9 mouse cellular contexts compared by ENCODE assay signal in genomic region chr8:125532177-125532576, GRCm38 (mm10). TPM values are rescaled to one million over a fixed set of nuclear protein-coding genes. Genes with fewer than 3 reads are reported as not detected.
DNase-seq lines count a peak whose midpoint lies in the region; ATAC-seq and TF ChIP-seq lines count a peak whose summit lies in the region.
"Had no signal": no experiment of that assay in that cellular context is flagged by ENCODE, and none has a peak within 500 bp of the region (broad histone marks: within the 10 kb centered on the region; RNA-seq: fewer than 3 reads in every experiment).

No protein-coding gene starts in this region.

- H3K27me3 ChIP-seq in forebrain, embryonic 11.5 days (ENCODE audit: control insufficient read depth, insufficient read depth, low read length): no peaks in the 10 kb centered on the region
- no peaks in the 10 kb centered on the region for H3K27me3 ChIP-seq in forebrain, embryonic 14.5 days (replicated peaks; ENCODE audit: control insufficient read depth, insufficient read depth, low read length)
- H3K27me3 ChIP-seq in kidney, postnatal 0 days (ENCODE audit: insufficient read depth, low read length): no peaks in the 10 kb centered on the region
- no peaks in the 10 kb centered on the region; the same call in 1 of the 2 replicates for H3K27me3 ChIP-seq in limb, embryonic 12.5 days

- no peak for TF ChIP-seq POLR2A in bone marrow macrophage, adult 2 months (IDR thresholded peaks at IDR 0.05; ENCODE audit: borderline replicate concordance, low read depth, low read length)

- ATAC-seq in forebrain, embryonic 11.5 days (replicated peaks; ENCODE audit: low FRiP score): no peak
- no peak for ATAC-seq in forebrain, embryonic 14.5 days
- no peak for ATAC-seq in kidney, postnatal 0 days (replicated peaks; ENCODE audit: low FRiP score, low read depth)
- ATAC-seq in limb, embryonic 12.5 days (ENCODE audit: insufficient number of reproducible peaks, insufficient read depth, low FRiP score, low TSS enrichment, low read depth): no peak

- H3K4me1 ChIP-seq in forebrain, embryonic 11.5 days (replicated peaks; ENCODE audit: control insufficient read depth, insufficient read depth, low read length): peaks cover 41% of the 10 kb centered on the region
- peaks cover 61% of the 10 kb centered on the region for H3K4me1 ChIP-seq in forebrain, embryonic 14.5 days (ENCODE audit: control insufficient read depth, insufficient read depth, low read length)
- peaks cover 45% of the 10 kb centered on the region for H3K4me1 ChIP-seq in kidney, postnatal 0 days (replicated peaks; ENCODE audit: insufficient read depth, low read length)
- H3K4me1 ChIP-seq in bone marrow macrophage, adult 2 months (ENCODE audit: control insufficient read depth, insufficient read depth, low read length): peaks cover 68% of the 10 kb centered on the region
- H3K4me1 ChIP-seq in limb, embryonic 12.5 days (replicated peaks): peaks cover 76% of the 10 kb centered on the region

- no peak for DNase-seq in forebrain, embryonic 11.5 days (ENCODE audit: low spot score)
- no peak for DNase-seq in forebrain, embryonic 14.5 days (ENCODE audit: low spot score)
- DNase-seq in kidney, postnatal 0 days (ENCODE audit: low spot score): no peak
- no peak for DNase-seq in kidney, postnatal 4 days
- DNase-seq in Muller cell, postnatal 12 days (ENCODE audit: inconsistent ontology term): no peak
- no peak for DNase-seq in B cell, adult 2 months
- DNase-seq: cerebellum, adult 11-12 months had no signal

- H3K9me3 ChIP-seq in forebrain, embryonic 11.5 days (ENCODE audit: control insufficient read depth, low read length): no peaks in the 10 kb centered on the region
- H3K9me3 ChIP-seq in forebrain, embryonic 14.5 days (replicated peaks; ENCODE audit: control insufficient read depth, low read length): no peaks in the 10 kb centered on the region
- no peaks in the 10 kb centered on the region for H3K9me3 ChIP-seq in kidney, postnatal 0 days (replicated peaks; ENCODE audit: low read length)
- no peaks in the 10 kb centered on the region for H3K9me3 ChIP-seq in limb, embryonic 12.5 days

- peak overlapping the region; percentile 10; the same call in 1 of the 2 replicates for H3K9ac ChIP-seq in forebrain, embryonic 11.5 days (ENCODE audit: low read length)
- H3K9ac ChIP-seq in forebrain, embryonic 14.5 days (ENCODE audit: low read length): no peak overlapping the region
- no peak overlapping the region for H3K9ac ChIP-seq in kidney, postnatal 0 days (ENCODE audit: low read depth, low read length)
- H3K9ac ChIP-seq in limb, embryonic 12.5 days (replicated peaks): no peak overlapping the region

- TF ChIP-seq CTCF in kidney, postnatal 0 days (IDR thresholded peaks at IDR 0.05; ENCODE audit: low read depth): no peak
- no peak for TF ChIP-seq CTCF in bone marrow macrophage, adult 2 months (IDR thresholded peaks at IDR 0.05; ENCODE audit: low read depth, low read length)

- 40% methylated on average over 7 of the region's 7 CpGs for WGBS in forebrain, embryonic 11.5 days
- 47% methylated on average over 7 of the region's 7 CpGs for WGBS in forebrain, embryonic 14.5 days
- 28% methylated on average over 7 of the region's 7 CpGs for WGBS in kidney, postnatal 0 days
- 30% methylated on average over 7 of the region's 7 CpGs for WGBS in limb, embryonic 12.5 days

- H3K27ac ChIP-seq in forebrain, embryonic 11.5 days (ENCODE audit: low read depth, low read length): no peak overlapping the region
- no peak overlapping the region for H3K27ac ChIP-seq in forebrain, embryonic 14.5 days (ENCODE audit: low read depth, low read length)
- H3K27ac ChIP-seq in kidney, postnatal 0 days: peak overlapping the region; percentile 37; the same call in 1 of the 2 replicates
- H3K27ac ChIP-seq in bone marrow macrophage, adult 2 months (ENCODE audit: insufficient read depth, low read depth, low read length): peak overlapping the region; percentile 72
- 0 out of 2 replicates have a peak overlapping the region, but pooled peaks have one; percentile 50 for H3K27ac ChIP-seq in limb, embryonic 12.5 days

- H3K36me3 ChIP-seq in forebrain, embryonic 11.5 days (ENCODE audit: control insufficient read depth, insufficient read depth, low read length): no peaks in the 10 kb centered on the region; the same call in 1 of the 2 replicates
- peaks cover 4% of the 10 kb centered on the region; the same call in 1 of the 2 replicates for H3K36me3 ChIP-seq in forebrain, embryonic 14.5 days (ENCODE audit: control insufficient read depth, insufficient read depth, low read length)
- 0 out of 2 replicates have a peak, but pooled peaks cover 8% of the 10 kb centered on the region for H3K36me3 ChIP-seq in kidney, postnatal 0 days (ENCODE audit: insufficient read depth, low read length)
- H3K36me3 ChIP-seq in limb, embryonic 12.5 days: peaks cover 3% of the 10 kb centered on the region

- H3K4me3 ChIP-seq in forebrain, embryonic 11.5 days (ENCODE audit: low read depth, low read length): no peak overlapping the region
- H3K4me3 ChIP-seq in forebrain, embryonic 14.5 days (ENCODE audit: low read depth, low read length): no peak overlapping the region
- no peak overlapping the region for H3K4me3 ChIP-seq in kidney, postnatal 0 days (replicated peaks; ENCODE audit: low read depth, low read length)
- H3K4me3 ChIP-seq in bone marrow macrophage, adult 2 months (ENCODE audit: insufficient read depth, low read length): no peak overlapping the region
- no peak overlapping the region for H3K4me3 ChIP-seq in limb, embryonic 12.5 days (replicated peaks)

- no peak overlapping the region for H3K4me2 ChIP-seq in forebrain, embryonic 11.5 days (ENCODE audit: low read depth, low read length, severe bottlenecking)
- H3K4me2 ChIP-seq in forebrain, embryonic 14.5 days (ENCODE audit: low read length): no peak overlapping the region
- H3K4me2 ChIP-seq in kidney, postnatal 0 days (ENCODE audit: low read length): no peak overlapping the region
- no peak overlapping the region for H3K4me2 ChIP-seq in limb, embryonic 12.5 days

RNA-seq across cellular contexts. Expression of gene Sipa1l2, which starts 37.4 kb away (rescaled TPM):
- polyA plus RNA-seq in forebrain, embryonic 11.5 days (2014; fragmentation: Nextera tagmentation; extraction: Ambion mirVana): 19.9 and 23.3 TPM in 2 replicates
- 15.5 and 19.9 TPM in 2 replicates for polyA plus RNA-seq in forebrain, embryonic 14.5 days (2014; fragmentation: Nextera tagmentation; extraction: Ambion mirVana)
- 8.2 and 9.4 TPM in 2 replicates for polyA plus RNA-seq in kidney, postnatal 0 days (2015; fragmentation: Nextera tagmentation; extraction: Ambion mirVana)
- 7.1 and 9.1 TPM in 2 replicates for polyA plus RNA-seq in bone marrow macrophage, adult 2 months (2012; ENCODE audit: insufficient read depth, insufficient read length, missing spikeins)
- 18.6 and 20.2 TPM in 2 replicates for polyA plus RNA-seq in limb, embryonic 12.5 days (2016; fragmentation: Nextera tagmentation; extraction: Ambion mirVana)

Comparison
In these comparisons a context has a peak if more than half of its experiments do, and no peak if none do; other contexts are left out.
1. H3K27ac ChIP-seq: peak in kidney, postnatal 0 days (single experiment), bone marrow macrophage, adult 2 months (single experiment) and limb, embryonic 12.5 days (single experiment); none in forebrain, embryonic 11.5 days (single experiment) and forebrain, embryonic 14.5 days (single experiment).